Mouse (Mus musculus): ENCODE results near the gene Gsx1.

DNA sequence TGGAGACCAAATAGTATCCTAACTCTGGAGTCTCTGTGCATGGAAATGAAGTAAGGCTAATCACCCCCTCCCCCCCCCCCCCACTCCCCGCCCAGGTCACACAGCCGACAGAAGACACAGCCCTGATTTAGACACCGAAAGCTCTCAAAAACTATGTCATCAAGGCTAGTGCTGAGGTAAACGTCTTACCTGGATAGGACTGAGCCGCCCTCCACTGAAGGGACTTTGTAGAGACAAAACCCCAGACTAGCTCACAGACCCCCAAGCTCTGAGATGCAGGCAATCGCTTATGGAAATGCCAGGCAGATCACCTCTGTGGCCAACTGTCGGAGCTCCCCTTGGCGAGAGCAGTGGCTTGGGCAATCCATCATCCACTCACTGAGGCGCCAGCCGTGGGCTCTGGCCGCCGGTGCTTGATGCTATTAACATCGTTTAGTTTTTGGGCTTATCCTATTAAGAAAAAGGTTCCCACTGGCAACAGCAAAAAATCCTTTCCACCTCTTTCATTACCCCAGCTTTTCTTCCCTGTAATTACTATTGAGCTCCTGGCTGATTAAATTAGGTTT lies 33.6 kb upstream of the Gsx1 start:
- TF ChIP-seq MAZ (IDR thresholded peaks at IDR 0.05; ENCODE audit: low read depth, low read length) (no peak), MEF2A (IDR thresholded peaks at IDR 0.05; ENCODE audit: extremely low read depth, insufficient replicate concordance, low read depth, low read length, poor library complexity, severe bottlenecking) (no peak), EP300 (IDR thresholded peaks at IDR 0.05; ENCODE audit: low read depth in 1 of 2, low read length in 2 of 2) (no peak), CTCF (IDR thresholded peaks at IDR 0.05 in 2 of 3, conservative IDR thresholded peaks at IDR 0.05 in 1 of 3; ENCODE audit: control insufficient read depth in 1 of 3, insufficient read depth in 1 of 3, low read depth in 2 of 3, low read length in 3 of 3, poor library complexity in 1 of 3, severe bottlenecking in 1 of 3) (no peak), TBP (IDR thresholded peaks at IDR 0.05; ENCODE audit: low read depth, low read length) (no peak), POLR2A (IDR thresholded peaks at IDR 0.05; ENCODE audit: control insufficient read depth in 1 of 2, insufficient read depth in 1 of 2, low read depth in 1 of 2, low read length in 2 of 2, poor library complexity in 1 of 2) (no peak), POLR2AphosphoS5 (IDR thresholded peaks at IDR 0.05; ENCODE audit: borderline replicate concordance, low read depth, low read length) (no peak), TCF12 (IDR thresholded peaks at IDR 0.05; ENCODE audit: low read depth, low read length) (no peak), POLR2AphosphoS2 (IDR thresholded peaks at IDR 0.05; ENCODE audit: low read length) (no peak), MAFK (IDR thresholded peaks at IDR 0.05; ENCODE audit: borderline replicate concordance, low read depth, low read length) (no peak), ETS1 (IDR thresholded peaks at IDR 0.05; ENCODE audit: low read depth, low read length) (no peak)
